8 mouse cellular contexts compared by ENCODE assay signal in the genomic region with DNA sequence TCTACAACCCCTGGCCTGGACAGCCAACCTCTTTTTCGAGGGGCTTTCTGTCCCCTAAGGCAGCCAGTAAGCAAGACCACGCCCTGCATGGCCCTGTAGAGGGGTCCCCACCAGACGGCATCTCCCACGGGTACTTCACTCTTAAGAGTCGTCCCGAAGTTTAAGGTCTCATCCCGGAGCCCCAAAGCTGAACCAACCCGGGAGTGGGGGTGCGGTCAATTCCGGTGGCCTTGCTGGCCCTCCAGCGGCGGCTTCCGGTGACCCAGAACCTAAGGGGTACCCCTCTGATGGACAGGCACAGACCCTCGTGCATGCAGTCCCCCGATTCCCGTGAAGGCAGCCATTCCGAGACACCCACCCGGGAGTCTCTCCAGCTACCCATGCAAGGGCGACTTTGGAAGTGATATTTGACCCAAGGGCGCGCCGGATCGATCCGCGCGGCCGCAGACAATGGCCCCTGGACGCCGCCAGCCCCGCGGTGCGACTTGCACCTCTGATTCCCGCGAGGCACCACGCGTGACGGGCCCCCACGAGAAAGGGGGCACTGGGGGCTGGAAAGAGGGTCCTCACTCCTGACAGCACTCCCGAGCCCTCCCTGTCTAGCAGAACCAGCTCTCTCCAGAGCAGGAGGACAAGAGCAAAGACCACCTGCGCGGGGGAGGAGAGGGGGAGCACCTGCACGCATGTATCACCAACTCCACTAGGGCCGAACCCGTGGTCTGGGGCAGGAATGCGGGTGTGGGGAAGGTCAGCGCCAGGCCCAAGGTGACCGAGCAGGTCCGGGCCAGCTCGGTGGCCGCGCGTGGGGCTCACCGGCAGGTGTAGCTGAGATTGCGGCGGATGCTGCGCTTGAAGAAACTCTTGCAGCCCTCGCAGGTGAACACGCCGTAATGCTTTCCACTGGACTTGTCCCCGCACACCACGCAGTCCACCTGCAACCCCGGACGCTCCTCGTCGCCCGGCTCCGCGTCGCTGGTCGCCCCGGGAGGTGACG. TPM values are rescaled to one million over a fixed set of nuclear protein-coding genes. Genes with fewer than 3 reads are reported as not detected.
DNase-seq lines count a peak whose midpoint lies in the region; ATAC-seq and TF ChIP-seq lines count a peak whose summit lies in the region.

No protein-coding gene starts in this region.

- H3K9ac ChIP-seq in CH12.LX (ENCODE audit: insufficient read depth, low read depth) = peak overlapping the region; percentile 86
- peak overlapping the region; percentile 81 for H3K9ac ChIP-seq in forebrain, embryonic 13.5 days

- H3K27me3 ChIP-seq in CH12.LX (replicated peaks) = no peaks in the 10 kb centered on the region
- H3K27me3 ChIP-seq in G1E (ENCODE audit: insufficient read depth, low read length) = peaks cover 19% of the 10 kb centered on the region
- H3K27me3 ChIP-seq in forebrain, embryonic 13.5 days = peaks cover 20% of the 10 kb centered on the region
- no peaks in the 10 kb centered on the region for H3K27me3 ChIP-seq in kidney, adult 2 months (replicated peaks; ENCODE audit: control insufficient read depth, insufficient read depth, low read length)

- peaks cover 9 to 31% of the 10 kb centered on the region in 2 experiments for H3K36me3 ChIP-seq in CH12.LX (replicated peaks in 1 of 2; ENCODE audit: control insufficient read depth in 1 of 2, insufficient read depth in 1 of 2, low read length in 1 of 2)
- H3K36me3 ChIP-seq in G1E (replicated peaks) = peaks cover 32% of the 10 kb centered on the region
- peaks cover 9% of the 10 kb centered on the region; the same call in 1 of the 2 replicates for H3K36me3 ChIP-seq in forebrain, embryonic 13.5 days (ENCODE audit: poor library complexity, severe bottlenecking)
- no peaks in the 10 kb centered on the region for H3K36me3 ChIP-seq in kidney, adult 2 months (ENCODE audit: control insufficient read depth, insufficient read depth, low read length)
- no peaks in the 10 kb centered on the region for H3K36me3 ChIP-seq in macrophage (ENCODE audit: inconsistent target)

- H3K4me1 ChIP-seq in CH12.LX (ENCODE audit: control insufficient read depth in 1 of 2, insufficient read depth in 2 of 2) = peaks cover 15 to 45% of the 10 kb centered on the region in 2 experiments
- H3K4me1 ChIP-seq in G1E (ENCODE audit: insufficient read depth, low read depth, low read length) = peaks cover 46% of the 10 kb centered on the region
- peaks cover 59% of the 10 kb centered on the region for H3K4me1 ChIP-seq in forebrain, embryonic 13.5 days
- H3K4me1 ChIP-seq in kidney, adult 2 months (ENCODE audit: control insufficient read depth, insufficient read depth, low read length) = peaks cover 41% of the 10 kb centered on the region

- ATAC-seq in G1E (ENCODE audit: extremely low read depth, insufficient number of reproducible peaks, low FRiP score, poor library complexity, severe bottlenecking) = no peak
- no peak for ATAC-seq in forebrain, embryonic 13.5 days

- H3K4me3 ChIP-seq in CH12.LX (replicated peaks in 1 of 3; ENCODE audit: low read depth in 2 of 3, low read length in 2 of 3, poor library complexity in 1 of 3) (peak overlapping the region; percentile 61 to 94 (median 77)), G1E (ENCODE audit: low read depth, low read length) (peak overlapping the region; percentile 77), macrophage (ENCODE audit: inconsistent target) (peak overlapping the region; percentile 12; the same call in 1 of the 2 replicates)
- peak overlapping the region; percentile 68 for H3K4me3 ChIP-seq in forebrain, embryonic 13.5 days
- peak overlapping the region; percentile 95 for H3K4me3 ChIP-seq in kidney, adult 2 months (ENCODE audit: insufficient read depth, low read depth, low read length)

- H3K4me2 ChIP-seq in CH12.LX (ENCODE audit: insufficient read depth, low read depth, poor library complexity, severe bottlenecking) = peak overlapping the region; percentile 54
- H3K4me2 ChIP-seq in forebrain, embryonic 13.5 days = peak overlapping the region; percentile 96

- no peak for TF ChIP-seq RAD21 in CH12.LX (IDR thresholded peaks at IDR 0.05; ENCODE audit: low read depth, low read length)

- H3K79me2 ChIP-seq in CH12.LX (replicated peaks; ENCODE audit: control insufficient read depth, extremely low read depth, insufficient read depth, poor library complexity, severe bottlenecking) (no peaks in the 10 kb centered on the region), macrophage (ENCODE audit: inconsistent target) (no peaks in the 10 kb centered on the region)

- no peak overlapping the region for H3K27ac ChIP-seq in CH12.LX (ENCODE audit: insufficient read depth, low read depth)
- no peak overlapping the region for H3K27ac ChIP-seq in forebrain, embryonic 13.5 days
- H3K27ac ChIP-seq in kidney, adult 2 months (ENCODE audit: insufficient read depth, low read depth, low read length) = peak overlapping the region; percentile 95
- no peak overlapping the region for H3K27ac ChIP-seq in macrophage

- TF ChIP-seq CTCF in CH12.LX (conservative IDR thresholded peaks at IDR 0.05 in 1 of 2, IDR thresholded peaks at IDR 0.05 in 1 of 2; ENCODE audit: low read depth in 2 of 2, low read length in 2 of 2) (no peak), G1E (IDR thresholded peaks at IDR 0.05; ENCODE audit: low read depth, low read length) (no peak)
- no peak for TF ChIP-seq CTCF in kidney, adult 2 months (conservative IDR thresholded peaks at IDR 0.05; ENCODE audit: insufficient read depth, insufficient read length, low read depth, low read length)

- TF ChIP-seq EP300 in CH12.LX (IDR thresholded peaks at IDR 0.05; ENCODE audit: low read length) = no peak

- dilution Hi-C loops in CH12.LX (cut with MboI; ENCODE audit: extremely low pct_ligation_motif_present, extremely low pct_unique_long_range_greater_than_20kb, low sequenced_read_pairs) = no loop called here

- TF ChIP-seq POLR2A in CH12.LX (IDR thresholded peaks at IDR 0.05; ENCODE audit: low read depth, low read length) = no peak
- no peak for TF ChIP-seq POLR2A in kidney, adult 2 months (IDR thresholded peaks at IDR 0.05; ENCODE audit: low read depth, low read length)

- in situ Hi-C loops in CH12.LX (cut with MboI; ENCODE audit: low pct_ligation_motif_present, low pct_unique_long_range_greater_than_20kb, low sequenced_read_pairs) = no loop called here

- 1% methylated on average over 71 of the region's 72 CpGs for WGBS in forebrain, embryonic 13.5 days
- WGBS in kidney, adult 2 months = 1% methylated on average over 72 of the region's 72 CpGs
- 19% methylated on average over 69 of the region's 72 CpGs for WGBS in macrophage (ENCODE audit: missing documents)

- DNase-seq in CH12.LX (ENCODE audit: extremely low read depth) (no peak), G1E (ENCODE audit: low spot score) (no peak)
- peak; percentile 43 for DNase-seq in kidney, adult 2 months
- DNase-seq in gastrocnemius, adult 18-20 months (ENCODE audit: low spot score) = no peak
- no peak for DNase-seq in right cerebral cortex, postnatal 36 days (ENCODE audit: low spot score in 2 of 2)
- no peak for DNase-seq in layer of hippocampus, postnatal 25 days (ENCODE audit: extremely low spot score in 1 of 2, low spot score in 1 of 2)

- H3K9me3 ChIP-seq in CH12.LX (replicated peaks; ENCODE audit: low read length) = peaks cover 8% of the 10 kb centered on the region
- peaks cover 8% of the 10 kb centered on the region for H3K9me3 ChIP-seq in G1E (replicated peaks)
- no peaks in the 10 kb centered on the region for H3K9me3 ChIP-seq in forebrain, embryonic 13.5 days (replicated peaks)

RNA-seq across cellular contexts. Expression of gene Nr2f6, which starts 1.3 kb away (rescaled TPM):
- 25.2 and 25.3 TPM in 2 replicates for total RNA-seq in CH12.LX (2012; rRNA removed)
- total RNA-seq in CH12.LX (2014; rRNA removed) = 11.8 and 13.1 TPM in 2 replicates
- 14.2 and 15.6 TPM in 2 replicates for polyA plus RNA-seq in CH12.LX (2012; ENCODE audit: insufficient read length, low read depth)
- 6.4 and 8.6 TPM in 2 replicates for total RNA-seq in G1E (2014; fragmentation: Nextera tagmentation)
- total RNA-seq in G1E (2017) = 9.7 and 17.0 TPM in 2 replicates
- 36.0 and 47.8 TPM in 2 replicates for polyA plus RNA-seq in G1E (2012)
- 11.6 and 12.9 TPM in 2 replicates for polyA plus RNA-seq in forebrain, embryonic 13.5 days (2015; fragmentation: Nextera tagmentation; extraction: Ambion mirVana)
- polyA plus RNA-seq in kidney, adult 2 months (2012; rRNA removed) = 177 and 264 TPM in 2 replicates
- total RNA-seq in macrophage (2018; cell fraction: chromatin; rRNA removed) = 10 to 100 TPM in 8 of 26 experiments, 1 to 10 TPM in 18; 3.1 to 21.7 (median 7.9) TPM
- total RNA-seq in macrophage (2018; cell fraction: cytosol; rRNA removed) = 10 to 100 TPM in 14 of 26 experiments, 1 to 10 TPM in 12; 5.1 to 16.5 (median 10.1) TPM
- 10 to 100 TPM in 14 of 26 experiments, 1 to 10 TPM in 12; 4.8 to 22.1 (median 10.2) TPM for total RNA-seq in macrophage (2018; cell fraction: nucleus; rRNA removed)
- 3.7 to 12.5 TPM (median 11.6 TPM) in 3 replicates for polyA plus RNA-seq in macrophage (2018)
- total RNA-seq in gastrocnemius, adult 18-20 months (2021) = 10 to 100 TPM; 20.8 to 22.4 TPM
- total RNA-seq in layer of hippocampus, postnatal 25 days (2021) = 10 to 100 TPM; 43.0 to 44.1 TPM

RNA-seq across cellular contexts. Expression of gene Ocel1, which starts 9.4 kb away (rescaled TPM):
- total RNA-seq in CH12.LX (2012; rRNA removed) (7.1 and 8.9 TPM in 2 replicates), CH12.LX (2014; rRNA removed) (4.4 and 4.8 TPM in 2 replicates), G1E (2014; fragmentation: Nextera tagmentation) (4.7 and 6.2 TPM in 2 replicates), G1E (2017) (18.0 and 25.8 TPM in 2 replicates)
- polyA plus RNA-seq in CH12.LX (2012; ENCODE audit: insufficient read length, low read depth) (4.5 and 7.4 TPM in 2 replicates), G1E (2012) (32.3 and 37.6 TPM in 2 replicates), macrophage (2018) (10.2 to 15.8 TPM (median 13.3 TPM) in 3 replicates)
- 3.6 and 4.5 TPM in 2 replicates for polyA plus RNA-seq in forebrain, embryonic 13.5 days (2015; fragmentation: Nextera tagmentation; extraction: Ambion mirVana)
- 12.5 and 14.2 TPM in 2 replicates for polyA plus RNA-seq in kidney, adult 2 months (2012; rRNA removed)
- total RNA-seq in macrophage (2018; cell fraction: chromatin; rRNA removed) = 10 to 100 TPM in 23 of 26 experiments, 1 to 10 TPM in 3; 7.5 to 60.0 (median 27.1) TPM
- total RNA-seq in macrophage (2018; cell fraction: cytosol; rRNA removed) = 10 to 100 TPM; 11.0 to 31.9 (median 21.0) TPM
- 10 to 100 TPM in 23 of 26 experiments, 1 to 10 TPM in 3; 5.8 to 62.8 (median 26.0) TPM for total RNA-seq in macrophage (2018; cell fraction: nucleus; rRNA removed)
- total RNA-seq in gastrocnemius, adult 18-20 months (2021) = 1 to 10 TPM; 6.1 to 6.2 TPM
- 10 to 100 TPM; 15.3 to 18.5 TPM for total RNA-seq in layer of hippocampus, postnatal 25 days (2021)

RNA-seq across cellular contexts. Expression of gene Use1, which starts 13.8 kb away (rescaled TPM):
- total RNA-seq in CH12.LX (2012; rRNA removed) (118 and 130 TPM in 2 replicates), CH12.LX (2014; rRNA removed) (69.6 and 78.4 TPM in 2 replicates), G1E (2014; fragmentation: Nextera tagmentation) (23.3 and 34.5 TPM in 2 replicates), G1E (2017) (70.8 and 81.0 TPM in 2 replicates)
- polyA plus RNA-seq in CH12.LX (2012; ENCODE audit: insufficient read length, low read depth) (98.7 and 111 TPM in 2 replicates), G1E (2012) (151 and 198 TPM in 2 replicates), macrophage (2018) (88.4 to 157 TPM (median 128 TPM) in 3 replicates)
- 95.8 and 99.4 TPM in 2 replicates for polyA plus RNA-seq in forebrain, embryonic 13.5 days (2015; fragmentation: Nextera tagmentation; extraction: Ambion mirVana)
- 111 and 127 TPM in 2 replicates for polyA plus RNA-seq in kidney, adult 2 months (2012; rRNA removed)
- 100 to 1,000 TPM in 16 of 26 experiments, 10 to 100 TPM in 10; 44.5 to 178 (median 118) TPM for total RNA-seq in macrophage (2018; cell fraction: chromatin; rRNA removed)
- total RNA-seq in macrophage (2018; cell fraction: cytosol; rRNA removed) = 100 to 1,000 TPM in 20 of 26 experiments, 10 to 100 TPM in 6; 75.1 to 172 (median 110) TPM
- total RNA-seq in macrophage (2018; cell fraction: nucleus; rRNA removed) = 100 to 1,000 TPM in 12 of 26 experiments, 10 to 100 TPM in 14; 49.8 to 147 (median 94.9) TPM
- 100 to 1,000 TPM; 100 to 109 TPM for total RNA-seq in gastrocnemius, adult 18-20 months (2021)
- 100 to 1,000 TPM; 113 TPM for total RNA-seq in layer of hippocampus, postnatal 25 days (2021)

RNA-seq across cellular contexts. Expression of gene Ushbp1, which starts 15.1 kb away (rescaled TPM):
- total RNA-seq in CH12.LX (2012; rRNA removed) (not detected in 2 replicates), CH12.LX (2014; rRNA removed) (not detected in 2 replicates), G1E (2014; fragmentation: Nextera tagmentation) (not detected in 2 replicates), G1E (2017) (0.06 and 0.11 TPM in 2 replicates)
- polyA plus RNA-seq in CH12.LX (2012; ENCODE audit: insufficient read length, low read depth) (not detected in 2 replicates), G1E (2012) (0.08 and 0.09 TPM in 2 replicates), macrophage (2018) (not detected in 3 replicates)
- polyA plus RNA-seq in forebrain, embryonic 13.5 days (2015; fragmentation: Nextera tagmentation; extraction: Ambion mirVana) = 3.7 and 4.2 TPM in 2 replicates
- polyA plus RNA-seq in kidney, adult 2 months (2012; rRNA removed) = 38.5 and 43.4 TPM in 2 replicates
- not detected for total RNA-seq in macrophage (2018; cell fraction: chromatin; rRNA removed)
- not detected for total RNA-seq in macrophage (2018; cell fraction: cytosol; rRNA removed)
- not detected for total RNA-seq in macrophage (2018; cell fraction: nucleus; rRNA removed)
- total RNA-seq in gastrocnemius, adult 18-20 months (2021) = 1 to 10 TPM; 4.7 to 6.9 TPM
- 1 to 10 TPM; 3.6 to 4.4 TPM for total RNA-seq in layer of hippocampus, postnatal 25 days (2021)

RNA-seq across cellular contexts. Expression of gene Babam1, which starts 16.2 kb away (rescaled TPM):
- 66.0 and 67.3 TPM in 2 replicates for total RNA-seq in CH12.LX (2012; rRNA removed)
- total RNA-seq in CH12.LX (2014; rRNA removed) = 47.6 and 56.7 TPM in 2 replicates
- polyA plus RNA-seq in CH12.LX (2012; ENCODE audit: insufficient read length, low read depth) = 132 and 137 TPM in 2 replicates
- 58.4 and 83.8 TPM in 2 replicates for total RNA-seq in G1E (2014; fragmentation: Nextera tagmentation)
- total RNA-seq in G1E (2017) = 90.3 and 92.1 TPM in 2 replicates
- 106 and 107 TPM in 2 replicates for polyA plus RNA-seq in G1E (2012)
- 99.2 and 101 TPM in 2 replicates for polyA plus RNA-seq in forebrain, embryonic 13.5 days (2015; fragmentation: Nextera tagmentation; extraction: Ambion mirVana)
- 153 and 162 TPM in 2 replicates for polyA plus RNA-seq in kidney, adult 2 months (2012; rRNA removed)
- 100 to 1,000 TPM in 4 of 26 experiments, 10 to 100 TPM in 22; 25.6 to 122 (median 73.2) TPM for total RNA-seq in macrophage (2018; cell fraction: chromatin; rRNA removed)
- total RNA-seq in macrophage (2018; cell fraction: cytosol; rRNA removed) = 10 to 100 TPM; 57.0 to 87.0 (median 72.8) TPM
- 100 to 1,000 TPM in 3 of 26 experiments, 10 to 100 TPM in 23; 46.0 to 113 (median 70.0) TPM for total RNA-seq in macrophage (2018; cell fraction: nucleus; rRNA removed)
- polyA plus RNA-seq in macrophage (2018) = 69.5 to 91.2 TPM (median 74.0 TPM) in 3 replicates
- total RNA-seq in gastrocnemius, adult 18-20 months (2021) = 10 to 100 TPM; 63.4 to 71.9 TPM
- total RNA-seq in layer of hippocampus, postnatal 25 days (2021) = 10 to 100 TPM; 98.0 to 99.3 TPM

Comparison
In these comparisons a context has a peak if more than half of its experiments do, and no peak if none do; other contexts are left out.
1. H3K4me3 ChIP-seq: peak in every context shown above with its lines; median percentile 95 in kidney, adult 2 months; 77 in CH12.LX; 77 in G1E; 68 in forebrain, embryonic 13.5 days; 12 in macrophage.